Mouse (Mus musculus): Measurements from ENCODE around the gene Myl4.

The Myl4 gene

DNA sequence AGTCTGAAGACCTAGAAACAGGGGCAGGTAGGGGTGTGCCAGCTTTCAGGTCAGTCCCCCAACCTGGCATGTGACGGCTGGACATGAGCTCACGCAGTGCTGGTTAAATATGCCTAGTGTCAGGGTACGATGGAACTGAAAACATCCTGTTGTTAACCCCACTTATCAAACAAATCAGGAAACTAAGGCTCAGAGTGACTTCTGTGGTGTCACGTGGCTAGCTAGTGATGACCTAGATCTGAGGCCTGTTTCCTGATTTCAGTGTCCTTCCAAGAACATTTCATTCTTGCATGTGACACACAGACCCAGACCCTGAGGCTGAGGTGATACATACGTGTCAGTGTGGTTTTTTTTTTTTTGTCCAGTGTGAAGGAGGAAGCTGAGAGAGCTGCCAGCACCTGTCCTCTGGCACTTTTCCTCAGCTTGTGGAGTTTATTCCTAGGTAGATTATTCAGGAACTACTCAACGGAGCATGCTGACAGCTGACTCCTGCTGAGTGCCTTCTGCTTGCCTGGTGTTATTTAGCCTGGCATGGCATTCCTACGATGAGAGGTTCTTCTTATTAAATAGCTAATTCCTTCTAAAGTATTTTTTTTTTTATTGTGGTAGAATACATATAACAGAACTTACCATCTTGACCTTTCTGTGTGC lies 79.8 kb downstream of the Myl4 start:
- no peak for DNase-seq (ENCODE audit: low spot score in 2 of 2)

DNA sequence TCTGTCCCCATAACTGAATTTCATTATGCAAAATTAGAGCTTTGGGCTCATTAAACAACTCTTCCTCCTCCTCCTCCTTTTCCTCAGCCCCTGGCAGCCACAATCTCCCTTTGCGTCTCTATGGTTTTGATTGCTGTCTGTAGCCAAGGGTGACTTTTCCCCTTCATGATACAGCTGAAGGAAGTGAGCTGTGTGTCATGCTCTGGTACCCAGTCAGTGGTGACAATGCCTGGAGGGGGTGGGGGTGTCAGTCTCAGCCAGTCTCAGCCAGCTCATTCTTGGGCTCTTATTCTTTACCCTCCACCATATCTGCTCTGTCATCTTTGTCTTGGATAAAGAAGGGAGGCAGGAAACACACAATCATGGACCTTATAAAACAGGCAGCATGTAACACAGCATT lies 80.8 kb downstream of the Myl4 start:
- DNase-seq (ENCODE audit: low spot score in 2 of 2), result no peak

DNA sequence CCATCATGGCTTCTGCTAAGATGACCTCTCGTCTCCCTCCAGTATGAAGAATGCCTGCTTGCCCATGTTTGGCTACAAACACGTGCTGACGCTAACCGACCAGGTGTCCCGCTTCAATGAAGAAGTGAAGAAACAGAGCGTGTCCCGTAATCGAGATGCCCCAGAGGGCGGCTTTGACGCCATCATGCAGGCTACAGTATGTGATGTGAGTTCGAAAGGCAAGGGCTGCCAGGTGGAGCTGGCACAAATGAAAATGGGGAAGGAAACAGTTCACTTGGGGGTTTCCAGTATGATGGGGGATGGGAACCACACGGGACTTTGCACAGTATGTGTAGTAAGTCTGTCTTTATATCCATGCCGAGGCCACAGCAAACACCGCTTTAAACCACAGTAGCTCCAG lies 86.5 kb downstream of the Myl4 start:
- no peak for DNase-seq (ENCODE audit: low spot score in 2 of 2)

DNA sequence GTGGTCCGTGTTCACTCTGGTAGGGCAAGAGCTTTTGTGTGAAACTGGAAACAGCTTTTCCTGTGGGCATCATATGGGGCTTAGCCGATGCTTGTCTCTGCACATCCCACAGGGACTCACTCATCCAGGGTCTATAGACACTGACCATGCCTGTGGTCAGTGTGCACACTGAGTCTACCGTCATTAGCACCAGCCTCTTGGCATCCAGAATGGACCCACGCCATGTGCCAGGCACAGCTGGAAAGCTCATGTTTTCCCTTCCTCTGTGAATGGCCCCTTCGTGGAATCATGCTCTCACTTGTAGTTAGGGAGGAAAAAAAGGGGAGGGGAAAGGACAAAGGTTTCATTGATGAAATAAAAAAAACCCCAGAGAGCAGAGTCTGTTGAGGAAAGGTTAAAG lies 87.5 kb downstream of the Myl4 start:
- no peak for DNase-seq (ENCODE audit: low spot score in 2 of 2)

DNA sequence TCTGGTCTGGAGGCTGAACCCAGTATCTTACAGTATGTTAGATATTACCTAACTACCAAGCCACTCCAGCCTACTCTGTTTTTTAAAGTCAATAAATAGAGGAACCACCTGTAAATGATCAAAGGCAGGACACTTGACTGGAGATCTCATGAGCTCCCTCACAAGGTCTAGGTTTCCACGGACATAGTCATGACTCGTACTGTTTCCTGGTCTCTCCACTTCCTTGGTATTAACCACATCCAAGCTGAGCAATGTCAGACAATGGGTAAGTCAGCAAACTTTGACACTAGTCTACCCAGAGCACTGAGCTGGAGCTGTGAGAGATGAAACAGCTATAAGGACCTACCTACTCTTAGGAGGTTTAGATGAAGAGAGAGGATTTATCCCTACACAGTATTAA lies 88.4 kb downstream of the Myl4 start:
- no peak for DNase-seq (ENCODE audit: low spot score in 2 of 2)

DNA sequence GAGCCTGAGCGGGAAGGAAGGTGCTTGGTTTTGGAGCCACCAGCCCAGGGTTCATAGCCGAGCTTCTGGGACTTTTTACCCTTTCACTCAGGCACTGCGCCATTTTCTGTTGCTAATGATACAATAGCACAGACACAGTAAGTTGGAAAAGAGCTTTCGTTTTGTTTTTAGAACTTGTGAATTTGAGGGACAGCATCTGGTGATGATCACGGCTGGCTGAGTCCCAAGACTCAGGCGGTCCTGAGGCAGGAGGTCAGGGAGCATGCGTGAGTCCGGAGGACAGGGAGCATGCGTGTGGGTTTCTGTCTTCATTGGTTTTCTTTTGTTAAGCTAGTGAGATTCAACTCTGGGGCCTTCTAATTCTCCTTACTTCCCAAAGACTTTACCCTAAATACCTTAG lies 89.2 kb downstream of the Myl4 start:
- DNase-seq (ENCODE audit: low spot score in 2 of 2), result no peak

DNA sequence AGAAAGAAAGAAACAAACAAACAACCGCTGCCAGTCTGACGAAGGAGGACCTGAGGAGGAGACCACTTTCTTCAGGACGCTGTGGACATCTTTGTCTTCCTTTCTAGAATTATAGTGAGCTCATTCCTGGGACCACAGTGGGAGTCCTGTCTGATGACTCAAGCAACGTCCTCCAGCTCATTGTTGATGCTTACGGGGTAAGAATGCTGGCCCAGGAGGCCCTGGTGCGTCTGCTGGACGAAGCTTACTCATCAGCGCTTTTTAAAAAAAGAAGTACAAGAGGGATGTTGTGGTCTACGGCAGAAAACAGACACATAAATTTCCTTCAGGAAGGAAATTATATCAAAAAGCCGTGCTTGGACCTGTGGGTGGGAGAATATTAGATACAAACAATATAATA lies 90.4 kb downstream of the Myl4 start:
- no peak for DNase-seq (ENCODE audit: low spot score in 2 of 2)

DNA sequence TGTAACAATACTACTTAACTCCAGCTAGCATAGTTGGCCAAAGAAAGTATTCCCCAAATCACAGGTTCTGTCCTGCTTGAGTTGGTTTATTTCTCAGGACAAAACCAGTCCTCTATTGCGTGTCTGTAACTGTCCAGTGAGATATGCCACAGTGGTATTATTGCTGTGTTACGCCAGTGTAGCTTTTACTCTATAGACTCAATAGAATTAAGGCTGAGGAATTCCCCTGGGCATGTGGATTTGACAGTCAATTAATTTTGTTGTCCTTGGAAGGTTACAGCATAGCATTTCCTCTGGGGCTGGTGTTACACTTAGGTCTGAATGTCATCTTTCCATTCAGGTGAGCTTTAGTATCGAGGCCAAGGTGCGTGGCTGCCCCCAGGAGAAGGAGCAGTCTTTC lies 92.8 kb downstream of the Myl4 start:
- no peak for DNase-seq (ENCODE audit: low spot score in 2 of 2)

Measured in right cerebral cortex, postnatal 10 days (tissue).